Comparison of ENCODE assay signal across 27 mouse cellular contexts in the genomic region with DNA sequence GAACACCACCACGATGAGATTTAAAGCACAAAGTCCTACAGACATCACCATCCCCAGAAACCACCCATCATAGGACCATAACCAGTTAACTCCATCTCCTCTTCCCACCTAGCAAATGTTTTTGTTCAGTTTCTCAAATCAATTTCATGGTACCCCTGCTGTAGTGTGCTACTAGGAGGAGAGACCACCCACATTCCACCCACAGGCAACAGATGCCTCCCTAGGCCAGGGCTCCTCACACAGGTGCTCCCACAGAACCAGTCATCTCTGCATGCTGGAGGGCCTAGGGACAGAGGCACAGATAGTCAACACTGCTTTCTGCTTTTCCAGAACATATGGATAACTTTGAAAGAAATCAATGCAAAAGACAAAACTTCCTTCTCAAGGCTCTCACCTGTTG. TPM values are rescaled to one million over a fixed set of nuclear protein-coding genes. Genes with fewer than 3 reads are reported as not detected.
"Had no signal": no experiment of that assay in that cellular context is flagged by ENCODE, and none has a peak within 500 bp of the region (broad histone marks: within the 10 kb centered on the region; RNA-seq: fewer than 3 reads in every experiment).

No protein-coding gene starts in this region.

- ATAC-seq: hindbrain, postnatal 0 days; intestine, embryonic 16.5 days; liver, embryonic 12.5 days had no signal

- H3K27me3 ChIP-seq: heart, embryonic 12.5 days; hindbrain, embryonic 12.5 days; hindbrain, embryonic 15.5 days; kidney, embryonic 15.5 days; limb, embryonic 13.5 days; limb, embryonic 15.5 days; liver, embryonic 12.5 days had no signal

- H3K4me2 ChIP-seq: heart, embryonic 12.5 days; hindbrain, embryonic 12.5 days; hindbrain, embryonic 15.5 days; kidney, embryonic 15.5 days; limb, embryonic 13.5 days; limb, embryonic 15.5 days; liver, embryonic 12.5 days had no signal

- H3K27ac ChIP-seq: gastrocnemius, adult 2 months; heart, embryonic 10.5 days; hindbrain, embryonic 10.5 days; hindbrain, embryonic 12.5 days; hindbrain, embryonic 15.5 days; hindbrain, postnatal 0 days; kidney, embryonic 15.5 days; kidney, postnatal 0 days; limb, embryonic 13.5 days; limb, embryonic 15.5 days; liver, embryonic 12.5 days; liver, embryonic 14.5 days had no signal

- H3K36me3 ChIP-seq: hindbrain, embryonic 10.5 days; hindbrain, embryonic 12.5 days; hindbrain, embryonic 15.5 days; kidney, embryonic 15.5 days; limb, embryonic 13.5 days; limb, embryonic 15.5 days; liver, embryonic 12.5 days had no signal

- H3K9ac ChIP-seq: heart, embryonic 12.5 days; hindbrain, embryonic 12.5 days; hindbrain, embryonic 15.5 days; kidney, embryonic 15.5 days; limb, embryonic 13.5 days; limb, embryonic 15.5 days; liver, embryonic 12.5 days; liver, embryonic 14.5 days had no signal

- H3K4me1 ChIP-seq: hindbrain, embryonic 12.5 days; hindbrain, embryonic 15.5 days; kidney, embryonic 15.5 days; limb, embryonic 13.5 days; limb, embryonic 15.5 days; liver, embryonic 12.5 days had no signal

- H3K9me3 ChIP-seq: heart, embryonic 10.5 days; heart, embryonic 12.5 days; hindbrain, embryonic 10.5 days; hindbrain, embryonic 12.5 days; hindbrain, embryonic 15.5 days; kidney, embryonic 15.5 days; limb, embryonic 13.5 days; limb, embryonic 15.5 days; liver, embryonic 12.5 days had no signal

- H3K4me3 ChIP-seq: gastrocnemius, adult 2 months; heart, embryonic 10.5 days; heart, embryonic 12.5 days; hindbrain, embryonic 10.5 days; hindbrain, embryonic 12.5 days; hindbrain, embryonic 15.5 days; kidney, embryonic 15.5 days; limb, embryonic 13.5 days; limb, embryonic 15.5 days; liver, embryonic 12.5 days had no signal

- DNase-seq: gastrocnemius, adult 2 months; gastrocnemius, postnatal 10 days; gastrocnemius, postnatal 25 days; heart, adult 18-20 months; heart, postnatal 10 days; heart, postnatal 4 days; kidney, adult 11 months; kidney, adult 2 months; kidney, adult 9 months; kidney, postnatal 14 days; kidney, postnatal 36 days; left cerebral cortex, postnatal 4 days had no signal

RNA-seq across cellular contexts. Expression of gene Ryr2, which starts 50.8 kb away (rescaled TPM):
- total RNA-seq: granulocyte monocyte progenitor cell, adult 5-6 weeks had no signal
- polyA plus RNA-seq: liver, adult 2 months had no signal
